Comparison of ENCODE assay signal across 1 mouse cellular context in the genomic region with DNA sequence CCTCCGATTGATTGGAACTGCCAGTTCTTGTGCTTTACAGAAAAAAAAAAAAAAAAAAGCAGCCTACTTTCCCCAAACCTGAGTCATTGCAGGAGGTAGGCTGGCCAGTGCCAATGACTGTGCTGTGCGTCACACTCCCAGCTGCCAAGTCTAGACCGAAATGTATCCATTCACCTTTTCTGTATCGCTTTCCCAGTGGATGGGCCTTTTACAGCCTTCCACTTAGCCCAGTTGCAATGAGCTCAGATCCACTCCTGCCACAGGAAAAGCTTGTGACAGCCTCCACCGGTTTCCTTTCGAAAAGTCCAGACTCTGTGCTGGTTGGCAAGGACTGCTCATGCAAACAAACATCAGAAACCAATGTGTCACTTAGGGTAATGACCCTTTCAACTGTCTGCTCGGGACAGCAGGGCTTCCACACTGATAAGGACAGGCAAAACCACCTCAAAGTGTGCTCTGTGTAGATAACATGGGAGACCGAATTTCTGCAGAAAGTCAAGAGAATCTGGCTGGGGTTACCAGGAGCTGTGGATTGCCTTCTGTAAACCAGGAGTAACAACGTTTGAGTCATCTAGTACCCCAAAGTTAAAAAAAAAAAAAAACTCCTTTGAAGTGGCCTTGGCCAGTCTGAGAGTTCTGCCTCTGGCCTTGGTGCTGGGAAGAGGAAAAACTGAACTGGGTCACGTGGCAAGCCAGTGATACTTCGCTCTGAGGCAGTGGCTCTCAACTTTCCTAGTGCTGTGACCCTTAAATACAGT.
A peak's percentile ranks its signal among the peaks of the same experiment; 100 is the strongest.
TF ChIP-seq lines count a peak whose summit lies in the region.

No protein-coding gene starts in this region.

TF ChIP-seq in MEL, 35 proteins besides CTCF, POLR2A, EP300 and RAD21 (continued from another document):
- TF ChIP-seq POLR2AphosphoS5 (IDR thresholded peaks at IDR 0.05; ENCODE audit: borderline replicate concordance, low read depth, low read length): no peak
- no peak; the same call in 1 of the 2 replicates for TF ChIP-seq HCFC1 (IDR thresholded peaks at IDR 0.05; ENCODE audit: low read depth, low read length)
- TF ChIP-seq ZNF384 (IDR thresholded peaks at IDR 0.05; ENCODE audit: low read depth, low read length): peak; percentile 98
- no peak for TF ChIP-seq ZC3H11A (IDR thresholded peaks at IDR 0.05; ENCODE audit: low read depth, low read length)
- peak; percentile 93 for TF ChIP-seq MYB (IDR thresholded peaks at IDR 0.05; ENCODE audit: low read depth, low read length)
- TF ChIP-seq BHLHE40 (IDR thresholded peaks at IDR 0.05; ENCODE audit: borderline replicate concordance, low read depth, low read length): peak; percentile 79
- no peak for TF ChIP-seq KAT2A (conservative IDR thresholded peaks at IDR 0.05; ENCODE audit: low read depth, low read length)
- peak; percentile 80; the same call in 1 of the 2 replicates for TF ChIP-seq MAFK (IDR thresholded peaks at IDR 0.05; ENCODE audit: borderline replicate concordance, low read depth, low read length)
- TF ChIP-seq MYC (IDR thresholded peaks at IDR 0.05; ENCODE audit: low read depth, low read length): peak; percentile 62; the same call in 1 of the 2 replicates
- TF ChIP-seq CHD1 (IDR thresholded peaks at IDR 0.05; ENCODE audit: low read depth, low read length): no peak
- no peak for TF ChIP-seq SMC3 (IDR thresholded peaks at IDR 0.05; ENCODE audit: low read depth, low read length)
- no peak; the same call in 1 of the 2 replicates for TF ChIP-seq CHD2 (IDR thresholded peaks at IDR 0.05; ENCODE audit: low read length)
- peak; percentile 97 for TF ChIP-seq RCOR1 (IDR thresholded peaks at IDR 0.05; ENCODE audit: low read depth, low read length)
